Mouse (Mus musculus) erythroblast, embryonic 14.5 days (primary cell): ENCODE data around the gene Rasgef1b.

Experiments
- GATA1 ChIP-seq: IDR thresholded peaks from 2 replicates; pipeline ENCODE4 v1.6.1; 2012; ENCODE audit warnings: low read length, inconsistent platforms, mixed read lengths
- TAL1 ChIP-seq: IDR thresholded peaks from 3 replicates; pipeline ENCODE4 v1.6.1; 2012; ENCODE audit warnings: low read length, inconsistent platforms, mixed read lengths

DNA sequence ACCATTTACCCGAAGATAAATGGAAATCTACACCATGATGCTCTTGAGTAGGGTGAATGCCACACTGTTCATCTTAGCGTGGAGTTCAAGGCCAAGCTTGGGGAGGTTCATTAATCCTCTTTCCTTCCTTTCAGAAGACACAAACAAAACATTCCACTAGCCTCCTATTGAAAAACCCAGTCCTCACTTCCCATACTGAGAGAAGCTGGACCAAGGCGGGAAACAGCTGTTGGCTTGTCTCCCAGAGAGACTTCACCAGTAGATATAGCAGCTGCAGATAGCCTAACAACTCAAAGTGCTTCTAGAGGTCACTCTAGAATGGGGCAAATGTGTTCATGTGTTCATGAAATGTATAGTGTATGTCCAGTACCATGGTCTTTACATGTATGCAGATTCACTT, 495.7 kb downstream of the Rasgef1b start:
- no peak for TF ChIP-seq TAL1
- TF ChIP-seq GATA1, result no peak
